Comparison of ENCODE assay signal across 24 mouse cellular contexts in the genomic region with DNA sequence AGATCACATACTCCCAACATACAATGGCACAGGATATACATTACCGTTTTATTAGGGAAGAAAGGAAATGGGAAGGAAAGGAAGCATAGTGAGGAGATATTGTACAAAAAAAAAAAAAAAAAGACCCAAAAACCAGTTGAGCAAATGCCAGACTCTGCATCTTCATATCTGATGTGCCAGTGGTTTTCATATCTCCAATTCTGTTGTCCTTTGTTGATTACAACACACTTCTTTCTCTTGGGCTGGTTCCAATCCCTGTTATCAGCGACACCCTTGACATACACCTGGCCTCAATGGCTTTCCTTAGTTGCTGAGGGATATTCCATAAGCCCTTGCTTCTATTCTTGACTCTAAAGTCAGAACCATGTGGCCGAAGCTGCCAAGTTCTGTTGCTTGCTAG.
"Had no signal": no experiment of that assay in that cellular context is flagged by ENCODE, and none has a peak within 500 bp of the region (broad histone marks: within the 10 kb centered on the region; RNA-seq: fewer than 3 reads in every experiment).

No protein-coding gene starts in this region.

- H3K4me3 ChIP-seq: heart, embryonic 13.5 days; heart, embryonic 15.5 days; hindbrain, embryonic 13.5 days; hindbrain, embryonic 15.5 days; kidney, embryonic 15.5 days; limb, embryonic 13.5 days; limb, embryonic 15.5 days had no signal

- H3K4me2 ChIP-seq: heart, embryonic 11.5 days; heart, embryonic 13.5 days; heart, embryonic 15.5 days; hindbrain, embryonic 13.5 days; hindbrain, embryonic 15.5 days; kidney, embryonic 15.5 days; limb, embryonic 13.5 days; limb, embryonic 15.5 days had no signal

- H3K9me3 ChIP-seq: hindbrain, embryonic 15.5 days; kidney, embryonic 15.5 days had no signal

- H3K27ac ChIP-seq: heart, embryonic 13.5 days; heart, embryonic 15.5 days; hindbrain, embryonic 13.5 days; hindbrain, embryonic 15.5 days; hindbrain, postnatal 0 days; kidney, embryonic 15.5 days; kidney, postnatal 0 days; limb, embryonic 13.5 days; limb, embryonic 15.5 days had no signal

- H3K36me3 ChIP-seq: heart, embryonic 13.5 days; heart, embryonic 15.5 days; hindbrain, embryonic 13.5 days; hindbrain, embryonic 15.5 days; kidney, embryonic 15.5 days; limb, embryonic 13.5 days; limb, embryonic 15.5 days had no signal

- ATAC-seq: hindbrain, postnatal 0 days; intestine, embryonic 16.5 days had no signal

- DNase-seq: gastrocnemius, postnatal 14 days; gastrocnemius, postnatal 36 days; heart, adult 18-20 months; heart, postnatal 14 days; heart, postnatal 36 days; kidney, adult 11 months; kidney, adult 2 months; kidney, adult 9 months; kidney, postnatal 14 days; kidney, postnatal 36 days; layer of hippocampus, adult 9-11 months; layer of hippocampus, postnatal 36 days; left cerebral cortex, postnatal 4 days had no signal

- H3K4me1 ChIP-seq: hindbrain, embryonic 13.5 days; hindbrain, embryonic 15.5 days had no signal

- H3K27me3 ChIP-seq: heart, embryonic 13.5 days; heart, embryonic 15.5 days; hindbrain, embryonic 13.5 days; hindbrain, embryonic 15.5 days; kidney, embryonic 15.5 days; limb, embryonic 13.5 days; limb, embryonic 15.5 days had no signal

- H3K9ac ChIP-seq: heart, embryonic 13.5 days; heart, embryonic 15.5 days; hindbrain, embryonic 13.5 days; hindbrain, embryonic 15.5 days; kidney, embryonic 15.5 days; limb, embryonic 13.5 days; limb, embryonic 15.5 days had no signal
